Mouse (Mus musculus): Measurements from ENCODE around the gene Cdx2.

Cdx2 gene

DNA sequence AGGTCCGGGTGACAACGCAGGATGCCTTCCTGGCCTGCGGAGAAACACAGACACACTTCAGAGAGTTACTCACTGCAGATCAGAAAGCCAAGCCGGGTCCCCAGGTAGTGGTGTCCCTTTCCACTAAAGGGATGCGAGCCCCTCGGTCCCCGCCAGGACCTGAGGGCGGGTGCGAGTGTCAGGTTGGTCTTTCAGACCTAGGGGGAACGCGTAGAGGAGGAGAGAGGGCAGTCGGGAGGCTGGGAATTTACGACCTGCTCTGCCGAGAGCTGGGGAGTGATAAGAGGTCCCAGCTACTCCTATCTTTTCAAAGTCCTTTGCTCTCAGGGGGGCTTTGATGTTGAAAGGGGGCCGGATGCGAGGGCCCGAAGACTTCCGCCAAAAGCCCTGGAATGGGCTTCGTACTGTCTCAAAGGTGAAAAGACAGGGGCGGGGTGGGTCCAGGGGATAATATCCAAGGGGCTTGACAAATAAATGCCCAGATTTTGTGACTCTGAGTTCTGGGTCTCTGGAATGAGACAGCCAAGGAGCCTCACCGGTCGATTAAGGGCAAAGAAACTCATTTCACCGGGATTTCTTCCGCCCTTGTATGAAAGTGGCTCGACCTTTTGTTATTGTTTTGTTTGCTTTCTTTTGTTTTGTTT is 8.5 kb upstream of the Cdx2 start:
- no peak for DNase-seq (ENCODE audit: low read depth)

DNA sequence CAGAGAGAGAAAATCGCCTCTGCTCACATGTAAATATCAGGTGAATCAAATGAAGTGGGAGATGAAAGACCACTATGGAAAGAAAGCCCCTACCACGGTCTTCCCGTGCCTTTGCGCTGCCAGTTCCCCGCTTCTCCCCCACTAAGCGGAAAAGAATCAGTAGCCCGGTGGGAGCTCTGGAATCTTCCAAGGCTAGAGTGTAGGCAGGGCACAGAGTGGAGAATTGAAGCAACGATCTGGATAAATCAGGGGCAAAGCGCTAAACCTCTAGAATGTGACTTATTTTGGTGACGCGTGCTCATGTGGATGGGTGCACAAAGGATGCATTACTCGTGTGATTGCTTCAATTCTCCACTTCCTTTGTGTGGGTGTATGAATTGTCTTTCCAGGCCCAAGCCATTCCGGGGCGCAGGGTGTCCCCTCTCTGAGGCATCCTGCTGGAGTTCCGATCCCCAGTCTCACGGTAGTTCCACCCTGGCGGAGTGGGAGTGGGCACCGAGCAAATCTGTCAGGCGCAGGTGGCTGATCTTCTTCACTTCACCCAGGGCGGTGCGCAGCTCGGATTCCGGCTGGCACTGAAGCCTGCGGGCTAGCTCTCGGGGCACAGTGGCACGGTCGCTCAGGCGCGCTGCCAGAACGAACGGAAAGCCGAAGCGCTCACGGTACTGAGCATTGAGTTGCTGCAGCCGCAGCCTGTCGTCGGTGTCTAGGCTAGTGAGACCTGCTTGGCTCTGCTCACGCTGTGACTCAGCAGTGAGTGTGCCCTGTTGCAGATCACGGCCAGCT is 7.8 kb upstream of the Cdx2 start:
- DNase-seq (ENCODE audit: low read depth), result peak; percentile 9

DNA sequence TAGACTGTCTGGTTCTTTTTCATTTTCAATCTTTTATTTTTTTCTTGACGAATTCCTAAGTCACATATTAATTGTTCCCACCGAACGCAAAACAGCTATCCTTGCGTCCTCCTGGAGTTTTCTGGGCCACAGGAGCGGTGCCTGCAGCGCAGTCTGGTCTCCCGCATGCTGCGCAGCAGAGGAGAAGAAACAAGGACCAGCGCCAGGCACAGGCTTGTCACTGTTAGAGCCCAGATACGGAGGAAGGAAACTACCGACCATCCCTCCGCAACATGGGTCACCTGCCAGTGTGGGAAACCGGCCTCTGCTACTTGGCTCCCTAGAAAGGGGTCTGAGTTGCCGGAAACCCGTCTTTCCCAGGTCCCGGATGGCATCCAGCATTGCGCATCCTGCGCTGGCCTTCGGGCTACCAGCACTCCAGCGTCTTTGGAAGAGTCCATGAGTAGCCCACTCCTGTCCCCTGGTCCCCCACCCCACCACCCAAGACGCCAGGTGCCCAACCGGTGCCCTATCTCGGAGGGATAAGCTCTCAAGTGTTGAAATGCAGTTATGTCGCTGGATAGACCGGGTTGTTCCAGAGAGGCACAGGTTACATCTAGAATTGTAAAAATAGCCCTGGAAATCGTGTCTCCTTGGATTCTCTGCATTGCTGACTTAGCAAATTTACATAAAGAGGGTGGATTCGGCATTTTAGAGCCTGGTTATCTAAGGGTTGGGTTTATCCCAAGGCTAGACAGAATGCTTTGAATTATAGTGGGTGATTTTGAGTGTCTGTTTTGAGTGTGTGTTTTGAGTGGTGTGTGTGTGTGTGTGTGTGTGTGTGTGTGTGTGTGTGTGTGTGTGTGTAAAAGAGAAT is 6.0 kb upstream of the Cdx2 start:
- no peak for DNase-seq (ENCODE audit: low read depth)

- no peak for DNase-seq (ENCODE audit: low read depth)
These were observed 2.7 kb upstream of the Cdx2 start for GRCm38 (mm10) chr5:147309786-147310185.

- DNase-seq (ENCODE audit: low read depth), result no peak
These were observed 1.4 kb upstream of the Cdx2 start for GRCm38 (mm10) chr5:147308451-147308850.

GRCm38 (mm10) chr5:147307398-147307785 is 322 bp upstream of the Cdx2 start:
- DNase-seq (ENCODE audit: low read depth), result no peak

DNA sequence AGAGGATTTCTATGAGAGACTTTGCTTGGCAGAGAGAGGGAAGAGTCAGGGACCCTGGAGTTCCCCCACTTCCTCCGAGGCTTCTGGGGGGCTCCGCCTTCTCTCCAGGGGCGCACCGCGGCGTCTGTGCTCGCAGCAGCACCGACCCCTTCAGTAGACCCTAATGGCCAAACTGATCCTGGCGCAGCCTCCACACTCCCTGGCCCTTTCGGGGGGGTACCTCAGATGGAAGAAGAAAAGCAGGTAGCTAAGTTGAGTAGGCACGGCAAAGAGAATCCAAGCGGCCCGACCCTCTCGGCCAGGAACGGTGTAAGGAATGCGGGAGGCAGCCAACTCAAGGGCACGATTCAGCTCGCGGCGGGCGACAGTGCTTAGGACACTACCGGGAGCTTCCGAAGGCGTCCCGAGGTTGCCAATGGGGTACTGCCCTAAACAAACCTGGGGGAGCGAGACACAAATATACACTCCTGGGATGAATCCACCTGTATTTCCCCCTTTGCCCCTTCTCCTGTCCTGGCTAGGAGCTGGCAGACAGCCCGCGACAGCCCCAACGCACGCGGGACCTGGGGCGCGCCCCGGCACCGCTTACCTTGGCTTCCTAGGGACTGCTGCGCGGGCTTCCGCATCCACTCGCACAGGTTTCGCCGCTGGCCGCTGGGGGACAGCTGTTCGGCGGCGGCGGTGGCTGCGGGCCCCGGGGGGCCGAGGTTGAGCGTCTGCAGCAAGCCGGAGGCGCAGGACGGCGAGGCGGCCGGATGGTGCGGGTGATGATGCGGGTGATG is 1.0 kb downstream of the Cdx2 start:
- no peak for DNase-seq (ENCODE audit: low read depth)

- no peak for DNase-seq (ENCODE audit: low read depth)
These were observed 1.9 kb downstream of the Cdx2 start for GRCm38 (mm10) chr5:147305166-147305565.

GRCm38 (mm10) chr5:147304276-147305155 is 2.6 kb downstream of the Cdx2 start:
- no peak for DNase-seq (ENCODE audit: low read depth)

DNA sequence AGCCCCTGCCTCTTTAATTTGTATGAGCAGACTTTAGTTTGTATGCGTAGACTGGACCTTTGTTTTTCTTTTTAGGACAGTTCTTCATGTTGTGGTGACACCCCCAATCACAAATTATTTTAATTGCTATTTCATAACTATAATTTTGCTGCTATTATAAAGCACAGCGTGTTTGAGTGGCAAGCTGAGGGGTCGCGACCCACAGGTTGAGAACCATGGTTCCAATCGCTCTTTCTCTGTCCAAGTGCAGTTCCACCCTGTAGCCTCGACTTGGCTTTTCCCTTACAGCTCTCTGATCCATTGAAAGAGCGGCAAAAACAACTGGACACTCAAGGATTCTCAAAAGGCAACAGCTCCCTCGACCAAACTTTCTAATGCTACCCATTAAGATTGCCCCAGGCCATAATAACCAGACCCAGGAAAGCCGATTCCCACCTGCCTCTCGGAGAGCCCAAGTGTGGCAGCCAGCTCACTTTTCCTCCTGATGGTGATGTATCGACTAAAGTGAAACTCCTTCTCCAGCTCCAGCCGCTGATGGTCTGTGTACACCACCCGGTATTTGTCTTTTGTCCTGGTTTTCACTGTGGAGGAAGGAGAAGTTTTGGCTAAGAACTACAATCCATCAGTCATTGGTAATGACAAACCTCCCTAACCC is 4.2 kb downstream of the Cdx2 start:
- DNase-seq (ENCODE audit: low read depth), result no peak

DNA sequence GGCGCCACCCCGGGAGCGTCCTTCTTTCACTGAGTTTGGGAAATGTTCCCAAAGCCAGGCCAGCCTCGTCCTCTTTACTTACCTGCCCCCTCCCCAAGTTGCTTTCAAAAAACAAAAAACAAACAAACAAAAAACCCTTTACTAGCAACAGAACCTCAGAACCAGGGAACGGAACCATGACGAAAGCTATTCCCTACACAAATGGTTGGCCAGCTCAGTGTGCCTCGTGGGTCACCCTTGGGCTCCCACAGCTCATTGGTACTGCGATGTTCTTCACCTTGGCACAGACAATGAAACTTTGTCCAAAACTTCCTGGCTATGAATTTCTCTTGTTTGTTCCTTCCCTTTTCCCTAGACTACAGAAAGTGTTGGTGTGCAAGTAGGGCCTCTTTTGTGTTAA is 4.9 kb downstream of the Cdx2 start:
- no peak for DNase-seq (ENCODE audit: low read depth)

DNA sequence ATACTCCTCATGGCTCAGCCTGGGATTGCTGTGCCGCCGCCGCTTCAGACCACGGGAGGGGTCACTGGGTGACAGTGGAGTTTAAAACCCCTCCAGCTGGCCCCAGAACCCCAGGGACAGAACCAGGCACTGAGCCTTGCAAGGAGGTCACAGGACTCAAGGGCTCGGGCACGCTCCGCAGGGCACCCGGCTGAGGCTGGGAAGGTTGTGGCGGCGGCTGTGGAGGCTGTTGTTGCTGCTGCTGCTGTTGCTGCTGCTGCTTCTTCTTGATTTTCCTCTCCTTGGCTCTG is 5.3 kb downstream of the Cdx2 start:
- DNase-seq (ENCODE audit: low read depth), result no peak

DNA sequence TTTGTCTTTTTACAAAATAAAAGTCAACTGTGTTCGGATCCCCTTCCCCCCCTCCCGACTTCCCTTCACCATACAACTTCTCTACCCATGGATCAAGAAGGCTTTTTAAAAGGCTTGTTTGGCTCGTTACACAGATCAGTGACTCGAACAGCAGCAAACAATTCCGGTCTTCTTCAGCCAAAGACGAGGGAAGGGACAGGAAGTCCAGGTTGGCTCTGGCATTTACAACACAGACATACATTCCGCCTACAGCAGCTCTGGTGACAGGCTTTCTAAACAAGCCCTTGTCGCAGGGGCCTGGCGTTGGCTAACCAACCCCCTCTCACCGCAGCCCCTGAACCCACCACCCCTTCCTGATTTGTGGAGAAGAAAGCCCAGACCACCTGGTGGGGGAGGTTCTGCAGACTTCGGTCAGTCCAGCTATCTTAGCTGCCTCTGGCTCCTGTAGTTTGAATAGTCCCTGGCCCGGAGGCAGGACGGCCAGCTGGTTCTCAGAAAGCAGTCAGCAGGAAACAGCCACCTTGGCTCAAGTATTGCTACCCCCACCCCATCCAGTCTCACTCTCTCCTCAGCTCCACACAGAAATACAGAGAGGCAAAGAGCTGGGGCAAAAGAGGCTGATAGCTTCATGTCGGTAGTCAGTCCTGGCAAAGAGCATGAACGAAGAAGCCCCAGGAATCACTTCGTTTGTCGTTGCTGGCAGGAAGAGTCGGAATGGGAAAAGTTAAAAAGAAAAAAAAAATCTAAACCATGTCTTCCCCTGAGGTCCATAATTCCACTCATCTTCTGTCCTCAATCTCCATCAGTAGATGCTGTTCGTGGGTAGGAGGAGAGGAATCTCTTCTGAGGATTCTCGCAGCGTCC is 5.9 kb downstream of the Cdx2 start:
- DNase-seq (ENCODE audit: low read depth), result no peak

DNA sequence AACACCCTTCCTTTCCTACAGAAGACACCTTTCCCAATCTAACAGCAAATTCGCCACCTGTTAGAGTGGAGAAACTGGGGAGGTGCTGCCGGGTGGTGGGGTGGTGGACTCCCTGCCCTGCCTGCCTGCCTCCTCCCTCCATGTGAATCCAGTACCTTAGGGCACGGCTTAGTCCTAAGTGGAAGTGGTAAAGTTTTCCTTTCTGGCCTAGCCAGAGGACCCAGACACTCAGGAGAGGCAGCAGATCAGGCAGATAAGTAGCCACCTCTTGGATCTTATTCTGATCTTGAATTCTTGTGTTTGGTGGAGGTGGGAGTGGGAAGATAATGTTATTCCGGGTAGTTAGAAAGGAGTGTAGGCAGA is 7.1 kb downstream of the Cdx2 start:
- no peak for DNase-seq (ENCODE audit: low read depth)

GRCm38 (mm10) chr5:147299255-147300000 is 7.6 kb downstream of the Cdx2 start:
- peak; percentile 68 for DNase-seq (ENCODE audit: low read depth)

DNA sequence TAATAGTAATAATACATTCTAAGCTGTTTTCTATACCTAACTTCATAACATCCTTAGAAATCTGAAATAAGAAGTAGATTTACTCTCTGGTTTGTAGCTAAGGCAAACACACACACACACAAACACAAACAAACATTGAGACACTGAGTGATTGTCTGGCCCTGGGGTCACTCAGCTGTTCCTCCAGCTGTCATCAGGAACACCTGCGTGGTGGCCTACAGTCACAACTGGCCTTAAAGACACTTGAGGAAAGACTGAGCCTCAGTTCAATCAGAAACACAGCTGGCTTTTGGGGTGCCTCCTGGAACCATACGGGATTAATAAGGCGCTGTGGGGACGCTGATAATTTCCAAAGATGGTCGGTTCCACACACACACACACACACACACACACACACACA is 9.8 kb downstream of the Cdx2 start:
- no peak for DNase-seq (ENCODE audit: low read depth)

- no peak for DNase-seq (ENCODE audit: low read depth)
These were observed 12.9 kb downstream of the Cdx2 start for GRCm38 (mm10) chr5:147294121-147294520.

DNA sequence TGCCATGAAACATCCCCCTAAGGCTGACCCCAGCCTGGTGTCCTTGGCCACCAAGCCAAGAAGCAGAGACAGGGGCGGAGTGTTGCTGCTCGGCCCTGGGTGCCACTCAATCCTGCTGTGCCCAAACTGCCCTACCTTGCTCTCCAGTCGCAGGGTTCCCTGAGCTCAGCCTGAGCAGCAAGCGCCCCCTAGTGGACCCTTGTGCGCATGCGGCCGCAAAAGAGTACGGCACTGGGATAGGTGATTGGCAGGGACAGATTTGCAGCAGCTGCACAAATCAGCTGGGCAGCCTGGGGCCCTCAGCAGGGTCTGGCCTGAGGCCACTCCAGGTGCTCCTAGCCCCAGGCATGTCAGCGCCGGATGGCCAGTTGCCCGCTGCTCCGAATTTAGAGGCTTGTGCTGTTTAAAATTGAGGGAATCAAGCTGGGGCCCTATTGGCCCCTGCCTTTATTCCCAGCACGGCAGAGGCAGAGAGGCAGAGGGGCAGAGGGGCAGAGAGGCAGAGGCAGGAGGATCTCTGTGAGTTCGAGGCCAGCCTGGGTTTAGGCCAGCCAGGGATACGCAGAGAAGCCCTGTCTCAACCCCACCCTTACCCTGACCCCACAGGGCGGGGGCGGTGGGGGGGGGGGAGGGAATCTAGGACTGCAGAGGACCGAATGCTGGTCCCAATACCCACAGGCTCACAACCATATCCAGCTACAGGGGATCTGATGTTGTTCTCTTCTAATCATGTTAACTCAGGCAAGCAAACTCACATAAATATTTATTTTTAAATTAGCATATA is 13.8 kb downstream of the Cdx2 start:
- peak; percentile 88 for DNase-seq (ENCODE audit: low read depth)

Data from NIH3T3 (cell line).